ENCODE assay signal across 9 mouse cellular contexts in the genomic region with DNA sequence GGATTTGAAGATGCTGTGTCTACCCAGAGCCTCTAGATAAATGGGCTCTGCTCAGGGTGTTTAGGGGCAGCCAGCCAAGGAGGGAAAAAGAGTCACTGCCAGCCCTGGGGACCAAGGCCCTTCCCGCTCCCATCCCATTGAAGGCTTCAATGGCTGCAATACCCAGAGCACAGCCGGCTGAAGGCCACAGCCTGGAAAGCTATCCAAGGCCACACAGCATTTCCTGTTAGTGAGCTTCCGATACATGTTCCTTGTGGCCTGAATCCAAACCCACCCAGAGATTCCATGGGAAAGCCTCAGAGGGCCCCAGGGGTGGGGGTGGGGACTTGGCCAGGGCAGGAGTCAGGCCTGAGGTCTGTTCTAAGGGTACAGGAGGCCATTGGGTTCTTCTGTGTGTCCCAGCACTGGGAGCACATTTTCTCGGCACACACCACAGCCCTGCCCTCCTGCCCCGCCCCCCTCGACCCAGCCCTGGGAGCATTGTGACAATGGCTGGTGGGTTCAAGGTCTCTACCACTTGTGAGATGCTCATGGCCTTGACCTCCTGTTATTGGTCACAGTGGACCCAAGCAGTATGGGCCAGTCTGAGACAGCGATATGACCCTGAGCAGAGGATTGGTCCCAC. TPM values are rescaled to one million over a fixed set of nuclear protein-coding genes. Genes with fewer than 3 reads are reported as not detected.
DNase-seq lines count a peak whose midpoint lies in the region; ATAC-seq and TF ChIP-seq lines count a peak whose summit lies in the region.
"Had no signal": no experiment of that assay in that cellular context is flagged by ENCODE, and none has a peak within 500 bp of the region (broad histone marks: within the 10 kb centered on the region; RNA-seq: fewer than 3 reads in every experiment).

No protein-coding gene starts in this region.

- no peak for ATAC-seq in heart, embryonic 11.5 days (replicated peaks; ENCODE audit: insufficient number of reproducible peaks, low FRiP score, low TSS enrichment)
- ATAC-seq in stomach, embryonic 15.5 days (ENCODE audit: insufficient read depth, low FRiP score, low read depth), result no peak; the same call in 1 of the 2 replicates
- no peak for ATAC-seq in erythroid progenitor cell, adult 5-6 weeks (replicated peaks; ENCODE audit: low FRiP score, poor library complexity, severe bottlenecking)
- no peak for ATAC-seq in megakaryocyte, adult 5-6 weeks (ENCODE audit: poor library complexity, severe bottlenecking)

- no peaks in the 10 kb centered on the region for H3K9me3 ChIP-seq in heart, embryonic 11.5 days (replicated peaks; ENCODE audit: control insufficient read depth, low read length)
- H3K9me3 ChIP-seq in stomach, embryonic 15.5 days, result no peaks in the 10 kb centered on the region

- no peaks in the 10 kb centered on the region for H3K36me3 ChIP-seq in liver, adult 2 months (ENCODE audit: control insufficient read depth, insufficient read depth, low read length)
- no peaks in the 10 kb centered on the region for H3K36me3 ChIP-seq in heart, embryonic 11.5 days (ENCODE audit: control insufficient read depth, insufficient read depth, low read length)
- H3K36me3 ChIP-seq in stomach, embryonic 15.5 days, result no peaks in the 10 kb centered on the region

- no peak overlapping the region for H3K9ac ChIP-seq in liver, adult 2 months (ENCODE audit: low read depth, low read length)
- H3K9ac ChIP-seq in heart, embryonic 11.5 days (ENCODE audit: low read depth, low read length), result 0 out of 2 replicates have a peak overlapping the region, but pooled peaks have one; percentile 16
- H3K9ac ChIP-seq in stomach, embryonic 15.5 days, result no peak overlapping the region

- no peak for TF ChIP-seq POLR2A in liver, adult 2 months (IDR thresholded peaks at IDR 0.05; ENCODE audit: extremely low read depth, insufficient read depth, low read length)

- H3K4me1 ChIP-seq in liver, adult 2 months (ENCODE audit: control insufficient read depth, insufficient read depth, low read length), result no peaks in the 10 kb centered on the region
- H3K4me1 ChIP-seq in heart, embryonic 11.5 days (ENCODE audit: control insufficient read depth, insufficient read depth, low read length), result peaks cover 9% of the 10 kb centered on the region; the same call in 1 of the 2 replicates
- peaks cover 19% of the 10 kb centered on the region; the same call in 1 of the 2 replicates for H3K4me1 ChIP-seq in stomach, embryonic 15.5 days

- H3K4me2 ChIP-seq in heart, embryonic 11.5 days, result no peak overlapping the region
- H3K4me2 ChIP-seq in stomach, embryonic 15.5 days, result no peak overlapping the region

- no peak for TF ChIP-seq CTCF in liver, adult 2 months (IDR thresholded peaks at IDR 0.05; ENCODE audit: low read depth, low read length)

- H3K4me3 ChIP-seq in liver, adult 2 months (ENCODE audit: insufficient read depth, low read depth, low read length), result no peak overlapping the region
- no peak overlapping the region for H3K4me3 ChIP-seq in heart, embryonic 11.5 days (ENCODE audit: low read depth, low read length)
- H3K4me3 ChIP-seq in stomach, embryonic 15.5 days (replicated peaks), result no peak overlapping the region
- H3K4me3 ChIP-seq: erythroblast, embryonic 14.5 days had no signal

- H3K27me3 ChIP-seq in liver, adult 2 months (ENCODE audit: control insufficient read depth, insufficient read depth, low read length), result no peaks in the 10 kb centered on the region
- 0 out of 2 replicates have a peak, but pooled peaks cover under 1% of the 10 kb centered on the region for H3K27me3 ChIP-seq in heart, embryonic 11.5 days (ENCODE audit: control insufficient read depth, insufficient read depth, low read length)
- H3K27me3 ChIP-seq in stomach, embryonic 15.5 days (replicated peaks), result no peaks in the 10 kb centered on the region

- H3K79me2 ChIP-seq in liver, adult 2 months (ENCODE audit: control insufficient read depth, insufficient read depth, low read length), result no peaks in the 10 kb centered on the region

- WGBS in liver, adult 2 months, result 68% methylated on average over 7 of the region's 7 CpGs
- WGBS in heart, embryonic 11.5 days (ENCODE audit: insufficient replicate concordance), result 65% methylated on average over 7 of the region's 7 CpGs
- 53% methylated on average over 7 of the region's 7 CpGs for WGBS in stomach, embryonic 15.5 days

- peak; percentile 21 for DNase-seq in liver, adult 2 months (ENCODE audit: extremely low read depth, low read depth, low spot score)
- DNase-seq in liver, result no peak
- DNase-seq in kidney, postnatal 10 days, result peak; percentile 78
- no peak for DNase-seq in cerebellum, adult 8-10 months

- no peak overlapping the region for H3K27ac ChIP-seq in liver, adult 2 months (replicated peaks; ENCODE audit: insufficient read depth, low read depth, low read length)
- H3K27ac ChIP-seq in heart, embryonic 11.5 days (ENCODE audit: low read depth, low read length), result no peak overlapping the region
- peak overlapping the region; percentile 63 for H3K27ac ChIP-seq in stomach, embryonic 15.5 days

RNA-seq across cellular contexts. Expression of a gene that starts 23.4 kb away (rescaled TPM):
- total RNA-seq in liver, adult 2 months (2014; rRNA removed), result 2.6 and 3.6 TPM in 2 replicates
- polyA plus RNA-seq in liver, adult 2 months (2012; rRNA removed), result 8.5 and 10.0 TPM in 2 replicates
- polyA plus RNA-seq in heart, embryonic 11.5 days (2014; fragmentation: Nextera tagmentation; extraction: Ambion mirVana), result 12.8 and 12.9 TPM in 2 replicates
- 9.6 and 10.8 TPM in 2 replicates for polyA plus RNA-seq in stomach, embryonic 15.5 days (2015; fragmentation: Nextera tagmentation; extraction: Ambion mirVana)
- 134 and 153 TPM in 2 replicates for total RNA-seq in erythroid progenitor cell, adult 5-6 weeks (2015; ENCODE audit: low replicate concordance)
- total RNA-seq in erythroid progenitor cell, adult 5-6 weeks (2017; ENCODE audit: low replicate concordance), result 105 and 130 TPM in 2 replicates
- 17.1 and 18.3 TPM in 2 replicates for total RNA-seq in megakaryocyte, adult 5-6 weeks (2015)
- total RNA-seq in megakaryocyte, adult 5-6 weeks (2017), result 6.1 and 11.4 TPM in 2 replicates

RNA-seq across cellular contexts. Expression of a gene that starts 27.6 kb away (rescaled TPM):
- not detected in 2 replicates for total RNA-seq in liver, adult 2 months (2014; rRNA removed)
- polyA plus RNA-seq in liver, adult 2 months (2012; rRNA removed), result not detected in 2 replicates
- 0.41 TPM in 1 of 2 replicates, not detected in the other for polyA plus RNA-seq in heart, embryonic 11.5 days (2014; fragmentation: Nextera tagmentation; extraction: Ambion mirVana)
- 0.80 and 0.94 TPM in 2 replicates for polyA plus RNA-seq in stomach, embryonic 15.5 days (2015; fragmentation: Nextera tagmentation; extraction: Ambion mirVana)
- not detected in 2 replicates for total RNA-seq in erythroid progenitor cell, adult 5-6 weeks (2015; ENCODE audit: low replicate concordance)
- not detected in 2 replicates for total RNA-seq in erythroid progenitor cell, adult 5-6 weeks (2017; ENCODE audit: low replicate concordance)
- not detected in 2 replicates for total RNA-seq in megakaryocyte, adult 5-6 weeks (2015)
- total RNA-seq in megakaryocyte, adult 5-6 weeks (2017), result not detected in 2 replicates
- polyA plus RNA-seq: erythroblast, embryonic 14.5 days had no signal

Comparison
In these comparisons a context has a peak if more than half of its experiments do, and no peak if none do; other contexts are left out.
1. DNase-seq: peak in liver, adult 2 months (single experiment) and kidney, postnatal 10 days (single experiment); none in liver (single experiment) and cerebellum, adult 8-10 months (single experiment).
2. RNA of a gene that starts 23.4 kb away (total RNA-seq): 105 to 153 TPM in erythroid progenitor cell, adult 5-6 weeks; 6.1 to 18.3 TPM in megakaryocyte, adult 5-6 weeks and 2.6 to 3.6 TPM in liver, adult 2 months; every median in the first group is over 4 times any median in the second.